Mouse (Mus musculus): ENCODE measurements at regions not wholly inside any gene's neighbourhood (a gene's known extent, or its start where the extent isn't known, plus 50 kb on each side); places are given as distances from the start of the nearest gene placed in this dataset.
A peak's percentile ranks its signal among the peaks of the same experiment; 100 is the strongest.

DNA sequence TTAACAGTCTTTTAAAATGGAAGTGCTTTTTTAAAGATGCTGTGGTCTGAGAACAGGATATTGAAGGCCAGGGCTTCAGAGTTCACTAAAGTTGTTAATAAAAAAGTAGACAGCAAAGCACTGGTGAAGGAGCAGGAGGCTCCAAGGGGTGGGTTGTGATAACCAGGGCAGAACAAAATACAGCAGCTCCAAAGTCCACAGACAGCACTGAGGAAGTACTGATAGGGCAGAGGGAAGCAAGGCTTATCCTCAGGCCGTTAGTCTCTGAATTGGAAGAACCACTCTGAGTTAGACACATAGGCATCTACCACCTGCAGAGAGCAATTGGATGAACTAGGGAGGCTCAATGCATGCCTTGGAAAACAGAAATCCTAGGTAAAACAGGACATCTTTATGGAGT is 62.1 kb downstream of the P2ry1 start:
- intact Hi-C loops (cut with DNase I) = no loop called here
- no peak for DNase-seq

DNA sequence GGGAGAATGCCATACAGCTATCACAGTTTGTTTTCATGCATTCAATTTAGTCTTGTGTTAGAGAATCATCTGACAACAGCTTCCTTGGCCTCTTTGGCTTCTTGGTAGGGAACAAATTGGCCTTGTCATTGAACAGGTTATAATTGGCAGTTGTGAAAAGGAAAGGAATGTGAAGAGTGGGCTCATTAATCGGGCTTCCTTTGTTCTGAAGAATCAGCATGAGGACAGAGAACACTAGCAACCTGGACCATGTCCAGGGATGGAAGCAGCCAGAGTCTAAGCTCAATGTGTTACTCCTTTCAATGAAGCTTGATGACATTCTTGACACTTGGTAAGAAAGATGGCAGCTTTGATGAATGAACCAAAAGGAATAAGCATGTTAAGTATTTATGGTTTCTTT is 64.5 kb downstream of the P2ry1 start:
- intact Hi-C loops (cut with DNase I) = no loop called here
- DNase-seq = peak; percentile 10

- DNase-seq = no peak
- intact Hi-C loops (cut with DNase I) = no loop called here
Measured at GRCm38 (mm10) chr3:61068229-61068628, 65.6 kb downstream of the P2ry1 start.

- intact Hi-C loops (cut with DNase I) = no loop called here
- no peak for DNase-seq
Measured at GRCm38 (mm10) chr3:61071041-61071440, 68.4 kb downstream of the P2ry1 start.

DNA sequence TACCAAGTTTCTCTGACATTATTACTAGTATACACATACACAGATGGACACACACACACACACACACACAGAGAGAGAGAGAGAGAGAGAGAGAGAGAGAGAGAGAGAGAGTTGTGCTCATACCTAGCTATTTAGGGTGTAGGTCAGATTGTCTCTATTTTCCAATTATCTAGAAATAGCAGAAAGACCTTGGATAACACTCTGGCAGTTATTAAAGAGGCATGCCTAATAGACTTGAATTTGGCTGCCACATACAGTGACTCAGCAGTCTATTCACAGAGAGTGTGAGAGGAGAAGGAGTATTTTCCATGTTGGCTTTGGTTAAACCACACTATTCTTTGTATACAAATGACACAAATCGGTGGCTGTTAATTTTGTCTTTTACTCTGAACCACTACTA is 69.7 kb downstream of the P2ry1 start:
- DNase-seq = no peak
- intact Hi-C loops (cut with DNase I) = no loop called here

GRCm38 (mm10) chr3:61073103-61073502 is 70.5 kb downstream of the P2ry1 start:
- intact Hi-C loops (cut with DNase I) = no loop called here
- no peak for DNase-seq

- DNase-seq = no peak
- intact Hi-C loops (cut with DNase I) = no loop called here
Measured at GRCm38 (mm10) chr3:61073806-61074205, 71.2 kb downstream of the P2ry1 start.

GRCm38 (mm10) chr3:61075839-61076238 is 73.2 kb downstream of the P2ry1 start:
- DNase-seq = no peak
- intact Hi-C loops (cut with DNase I) = no loop called here

DNA sequence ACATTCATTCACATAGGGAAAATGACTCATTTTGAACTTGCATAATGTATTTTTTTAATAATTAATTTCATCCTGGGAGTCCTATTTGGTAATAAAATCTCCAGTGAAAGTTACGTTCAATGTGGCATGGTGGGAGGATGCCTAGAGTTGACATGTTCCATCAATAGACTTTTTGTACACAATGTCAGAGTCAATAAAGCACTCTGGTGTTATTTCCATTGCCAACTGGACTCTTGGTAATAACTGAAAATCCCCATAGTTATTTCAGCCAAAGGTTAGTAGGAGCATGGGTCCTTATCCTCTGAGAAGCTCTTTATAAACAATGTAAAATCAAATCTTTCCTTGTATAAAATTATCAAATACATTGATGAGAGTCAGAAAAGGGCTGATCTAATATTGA is 87.3 kb downstream of the P2ry1 start:
- intact Hi-C loops (cut with DNase I) = no loop called here
- DNase-seq = no peak

DNA sequence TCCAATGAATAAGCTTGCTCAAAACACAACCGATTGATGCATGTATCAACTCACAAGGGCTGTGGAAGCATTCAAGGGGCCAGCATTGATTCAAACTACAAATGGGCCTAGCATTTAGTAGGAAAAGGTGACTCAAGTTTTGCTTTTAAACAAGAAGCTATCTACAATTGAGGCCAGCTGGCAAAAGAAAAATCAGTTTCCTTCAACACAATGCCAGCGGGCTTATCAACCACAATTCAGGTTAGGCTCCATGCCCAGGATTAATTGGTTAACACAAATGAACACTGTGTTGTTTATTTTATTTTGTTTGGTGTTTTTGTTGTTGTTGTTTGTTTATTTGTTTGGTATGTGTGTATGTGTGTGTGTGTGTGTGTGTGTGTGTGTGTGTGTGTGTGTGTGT is 89.4 kb downstream of the P2ry1 start:
- no peak for DNase-seq
- intact Hi-C loops (cut with DNase I) = no loop called here

- no peak for DNase-seq
- intact Hi-C loops (cut with DNase I) = no loop called here
Measured at GRCm38 (mm10) chr3:61116364-61116763, 113.8 kb downstream of the P2ry1 start.

DNA sequence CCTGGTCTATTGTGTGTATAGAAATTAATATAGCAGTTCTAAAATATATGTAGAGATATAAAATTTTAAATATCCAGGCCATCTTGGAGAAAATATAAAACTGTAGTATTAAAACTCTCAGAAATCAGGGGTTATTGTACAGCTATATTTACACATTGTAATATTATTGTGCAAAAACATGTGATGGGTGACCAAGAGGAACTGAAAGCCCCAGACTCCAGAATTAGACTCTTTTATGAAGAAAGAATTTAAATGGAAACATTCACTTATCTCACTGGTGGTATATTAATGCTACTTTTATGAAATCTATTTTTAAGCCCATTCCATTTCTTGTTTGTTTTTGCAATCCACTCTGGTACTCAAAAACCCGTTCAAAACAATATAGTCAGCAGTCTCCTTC is 130.5 kb downstream of the P2ry1 start:
- no peak for DNase-seq
- intact Hi-C loops (cut with DNase I) = no loop called here

DNA sequence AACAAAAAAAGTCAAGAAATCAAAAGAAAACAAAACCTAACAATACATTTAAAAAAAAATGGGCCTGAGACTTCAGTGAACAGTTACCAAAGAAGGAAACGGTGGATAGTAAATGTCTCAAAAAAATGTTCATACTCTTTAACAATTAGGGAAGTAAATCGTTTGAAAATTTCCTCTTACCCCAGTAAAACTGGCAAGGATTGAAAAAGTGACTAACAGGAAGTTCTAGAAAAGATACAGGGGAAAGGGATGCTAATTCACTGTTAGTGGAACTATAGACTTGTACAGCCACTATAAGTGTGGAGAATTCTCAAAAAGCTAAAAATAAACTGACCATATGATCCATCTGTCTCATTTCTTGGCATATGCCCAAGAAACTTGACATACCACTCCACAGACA is 151.5 kb downstream of the P2ry1 start:
- DNase-seq = no peak
- intact Hi-C loops (cut with DNase I) = no loop called here

GRCm38 (mm10) chr3:61159811-61160210 is 157.2 kb downstream of the P2ry1 start:
- intact Hi-C loops (cut with DNase I) = no loop called here
- DNase-seq = no peak

DNA sequence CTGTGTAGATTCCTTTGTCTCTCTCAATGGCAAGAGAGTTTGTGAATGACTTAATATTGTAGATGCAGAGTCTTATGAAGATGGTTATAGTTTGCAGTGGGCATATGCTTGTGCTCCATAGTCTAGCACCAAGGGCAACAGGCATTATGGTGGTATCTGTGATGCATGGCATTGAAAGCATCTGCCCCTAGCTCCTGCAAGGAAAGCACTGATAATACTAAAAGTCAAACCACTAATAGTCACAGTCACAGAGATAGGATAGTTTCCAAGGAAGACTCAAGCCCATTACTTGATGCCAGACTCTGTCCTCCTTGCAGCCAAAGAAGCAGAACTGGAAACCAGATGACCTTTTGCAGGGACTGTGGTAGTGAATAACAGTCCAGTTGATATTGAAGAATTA is 158.8 kb downstream of the P2ry1 start:
- intact Hi-C loops (cut with DNase I) = no loop called here
- DNase-seq = no peak

GRCm38 (mm10) chr3:61185789-61186188 is 175.6 kb upstream of the Rap2b start:
- intact Hi-C loops (cut with DNase I) = no loop called here
- peak; percentile 20 for DNase-seq

DNA sequence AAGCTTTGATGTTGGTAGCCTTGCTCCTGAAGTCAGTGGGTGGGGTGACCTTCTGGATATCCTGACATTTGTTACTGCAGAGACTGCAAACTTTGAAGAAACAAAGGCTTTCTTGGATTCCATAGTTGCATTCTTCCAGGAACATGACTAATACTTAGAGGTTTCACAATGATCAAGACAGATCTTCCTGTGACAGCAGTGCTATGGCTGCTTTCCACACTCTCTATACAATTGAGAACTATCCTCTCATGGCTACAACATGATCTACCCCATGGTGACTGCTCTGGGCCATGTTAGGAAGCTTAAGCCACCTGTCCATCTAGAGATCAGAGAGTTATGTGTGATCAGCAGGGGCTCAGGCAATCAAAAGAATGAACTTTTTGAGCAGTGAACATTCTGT is 172.8 kb upstream of the Rap2b start:
- DNase-seq = no peak
- intact Hi-C loops (cut with DNase I) = no loop called here

DNA sequence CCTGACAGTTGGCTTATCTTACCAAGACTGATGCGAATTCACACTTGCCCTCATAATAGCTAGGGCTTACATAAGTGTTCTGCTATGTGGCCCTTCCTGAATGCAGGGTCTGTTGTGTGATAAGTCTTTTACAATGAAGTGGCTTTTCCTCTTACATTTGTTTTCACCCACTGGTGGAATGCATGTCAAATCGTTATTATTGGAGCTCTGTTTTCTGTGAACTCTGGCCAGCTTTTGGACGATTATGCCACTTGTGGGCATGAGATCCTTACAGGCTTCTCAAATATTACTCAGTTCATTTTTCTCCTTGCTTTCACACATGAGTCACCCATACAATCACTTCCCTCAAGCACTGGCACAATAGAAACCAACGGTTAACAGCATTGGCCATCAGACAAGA is 144.9 kb upstream of the Rap2b start:
- intact Hi-C loops (cut with DNase I) = no loop called here
- DNase-seq = no peak

- DNase-seq = no peak
- intact Hi-C loops (cut with DNase I) = no loop called here
Measured at GRCm38 (mm10) chr3:61224505-61224904, 136.9 kb upstream of the Rap2b start.

- DNase-seq = no peak
- intact Hi-C loops (cut with DNase I) = no loop called here
Measured at GRCm38 (mm10) chr3:61225054-61225453, 136.4 kb upstream of the Rap2b start.

- no peak for DNase-seq
- intact Hi-C loops (cut with DNase I) = loop anchor here (10.0 kb wide), 1 partner anchor 953 kb away; no protein-coding TSS in a partner anchor
Measured at GRCm38 (mm10) chr3:61241380-61241779, 120.1 kb upstream of the Rap2b start.

DNA sequence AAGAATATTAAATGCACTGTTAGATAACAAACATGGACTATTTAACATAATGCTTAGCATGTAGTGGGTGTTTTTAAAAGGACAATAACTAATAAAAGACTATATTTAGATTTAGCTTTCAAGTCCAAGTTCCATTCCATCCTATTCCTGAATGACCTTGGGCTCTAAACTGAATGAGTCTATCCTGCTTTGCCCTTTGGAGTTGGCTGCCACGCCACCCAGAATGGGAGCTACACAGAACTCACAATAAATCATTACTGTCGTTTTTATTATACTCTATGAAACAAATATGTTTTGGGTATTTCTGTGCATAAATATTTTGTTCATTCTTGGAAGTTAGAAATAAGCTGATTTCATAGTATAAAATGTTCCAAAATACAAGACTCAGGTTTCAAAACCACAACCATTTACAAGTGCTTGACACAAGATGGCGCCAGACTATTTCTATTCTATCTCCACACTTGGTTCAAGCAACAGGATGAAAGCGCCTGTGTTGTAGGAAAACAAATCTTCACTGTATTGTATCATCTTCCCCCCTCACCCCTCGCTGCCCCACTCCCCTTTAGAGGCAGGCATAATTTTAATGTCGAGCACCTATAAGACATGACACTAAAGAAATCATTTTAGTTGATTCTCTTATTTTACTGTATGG is 117.4 kb upstream of the Rap2b start:
- peak; percentile 14 for DNase-seq
- intact Hi-C loops (cut with DNase I) = loop anchor here (10.0 kb wide), 1 partner anchor 951 kb away; no protein-coding TSS in a partner anchor

DNA sequence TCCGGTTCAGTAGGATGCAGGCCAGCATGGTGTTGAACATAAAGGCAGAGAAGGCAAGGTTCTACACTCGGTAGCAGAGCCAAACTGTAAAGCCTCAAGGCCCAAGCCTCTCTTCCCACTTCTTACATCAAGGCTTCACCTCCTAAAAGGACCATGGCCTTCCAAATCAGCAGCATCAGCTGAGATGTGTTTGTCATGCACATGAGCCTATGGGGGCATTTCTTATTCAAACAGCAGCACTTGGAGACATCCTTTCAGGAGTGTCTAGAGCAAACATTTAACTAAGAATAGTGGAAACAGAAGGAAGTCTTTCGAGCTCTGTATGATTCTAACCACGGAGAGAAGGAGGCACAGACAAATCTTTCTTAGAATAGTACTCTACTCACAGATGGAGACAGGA is 115.0 kb upstream of the Rap2b start:
- intact Hi-C loops (cut with DNase I) = loop anchor here (5.0 to 10.0 kb wide), 3 partner anchors 926 to 1211 kb away; no protein-coding TSS in a partner anchor

More for the DNA sequence above, 115.0 kb upstream of the Rap2b start:
- DNase-seq = no peak

All from left cerebral cortex, postnatal 4 days (tissue).